Mouse (Mus musculus) midbrain, embryonic 14.5 days (tissue): ENCODE results near the gene Ispd. TPM values are rescaled to one million over a fixed set of nuclear protein-coding genes. Genes with fewer than 3 reads are reported as not detected.

Source experiments
- ATAC-seq: fragments of 200-750 bp; cut with Nextera tagmentation; 2 replicates; pipeline ENCODE4 v1.8.0; 2017; ENCODE audit warnings: moderate number of reproducible peaks, moderate library complexity; ENCODE audit not compliant: low FRiP score, low TSS enrichment
- DNase-seq: peaks from one replicate; pipeline ENCODE4 v3.0.0-alpha.2; 2015
- H3K27ac ChIP-seq: fragments of 300-500 bp; sonication (generic); replicated peaks from 2 replicates; pipeline ENCODE4 v1.5.1; 2014; ENCODE audit warnings: mild to moderate bottlenecking, low read depth, low read length, moderate library complexity
- H3K27me3 ChIP-seq: fragments of 300-500 bp; sonication (generic); 2 replicates; pipeline ENCODE4 v1.6.1; 2014; ENCODE audit warnings: low read length, control low read depth, mixed read lengths; ENCODE audit not compliant: control insufficient read depth, insufficient read depth
- H3K36me3 ChIP-seq: fragments of 300-500 bp; sonication (generic); 2 replicates; pipeline ENCODE4 v1.6.1; 2014; ENCODE audit warnings: low read length, control low read depth; ENCODE audit not compliant: control insufficient read depth, insufficient read depth
- H3K4me1 ChIP-seq: fragments of 300-500 bp; sonication (generic); 2 replicates; pipeline ENCODE4 v1.6.1; 2014; ENCODE audit warnings: mild to moderate bottlenecking, antibody characterized with exemption, low read length, control low read depth; ENCODE audit not compliant: control insufficient read depth, insufficient read depth
- H3K4me2 ChIP-seq: fragments of 300-500 bp; sonication (generic); 2 replicates; pipeline ENCODE4 v1.6.1; 2014; ENCODE audit warnings: mild to moderate bottlenecking, low read length, moderate library complexity
- H3K4me3 ChIP-seq: fragments of 300-500 bp; sonication (generic); replicated peaks from 2 replicates; pipeline ENCODE4 v1.5.1; 2014; ENCODE audit warnings: low read depth, low read length
- H3K9ac ChIP-seq: fragments of 300-500 bp; sonication (generic); replicated peaks from 2 replicates; pipeline ENCODE4 v1.6.1; 2014; ENCODE audit warnings: mild to moderate bottlenecking, low read length, moderate library complexity
- H3K9me3 ChIP-seq: fragments of 300-500 bp; sonication (generic); 2 replicates; pipeline ENCODE4 v1.6.1; 2016; ENCODE audit warnings: low read length, control low read depth, mixed read lengths; ENCODE audit not compliant: control insufficient read depth
- WGBS: fragments of 180-500 bp; shearing (Covaris S2); extraction: QIAGEN DNeasy Blood & Tissue Kit; methylation state at CpG from one replicate; pipeline ENCODE4 v1.1.7; 2014; 5-methylcytosine and 5-hydroxymethylcytosine counted together
- polyA plus RNA-seq: library from polyadenylated mRNA; unstranded; fragments of >200 nt; fragmentation: Nextera tagmentation; extraction: Ambion mirVana; gene quantifications from 2 replicates; pipeline ENCODE4 v1.2.1, GENCODE M21; 2014

Gene Ispd
- polyA plus RNA-seq, 1 experiment from 2014 or later = 13.1 TPM

DNA sequence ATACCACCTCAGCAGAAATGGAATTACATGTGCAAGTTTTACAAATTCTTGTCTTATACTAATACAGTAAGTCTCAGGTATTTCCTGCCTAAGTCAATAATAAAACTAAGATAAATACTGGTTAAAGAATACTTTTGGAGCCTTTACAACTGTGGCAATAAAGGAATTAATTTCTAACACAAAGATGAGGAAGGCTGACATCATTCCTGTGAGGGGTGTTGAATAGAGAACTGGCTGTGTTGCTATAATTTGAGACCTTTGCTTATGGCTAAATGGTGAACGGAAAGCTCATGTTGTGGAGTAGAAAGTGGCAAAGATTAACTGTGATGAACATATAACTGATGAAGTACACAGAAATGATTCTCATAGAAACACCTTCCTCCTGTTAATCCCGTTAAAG, 149.7 kb downstream of the Ispd start:
- Histone ChIP-seq H3K4me1 (no peaks in the 10 kb centered on the region), H3K9me3 (no peaks in the 10 kb centered on the region), H3K4me3 (no peak overlapping the region), H3K4me2 (no peak overlapping the region), H3K9ac (no peak overlapping the region), H3K36me3 (no peaks in the 10 kb centered on the region), H3K27ac (no peak overlapping the region), H3K27me3 (no peaks in the 10 kb centered on the region)
- 51% methylated on average over 2 of the region's 2 CpGs for WGBS
- ATAC-seq (no peak), DNase-seq (no peak)

DNA sequence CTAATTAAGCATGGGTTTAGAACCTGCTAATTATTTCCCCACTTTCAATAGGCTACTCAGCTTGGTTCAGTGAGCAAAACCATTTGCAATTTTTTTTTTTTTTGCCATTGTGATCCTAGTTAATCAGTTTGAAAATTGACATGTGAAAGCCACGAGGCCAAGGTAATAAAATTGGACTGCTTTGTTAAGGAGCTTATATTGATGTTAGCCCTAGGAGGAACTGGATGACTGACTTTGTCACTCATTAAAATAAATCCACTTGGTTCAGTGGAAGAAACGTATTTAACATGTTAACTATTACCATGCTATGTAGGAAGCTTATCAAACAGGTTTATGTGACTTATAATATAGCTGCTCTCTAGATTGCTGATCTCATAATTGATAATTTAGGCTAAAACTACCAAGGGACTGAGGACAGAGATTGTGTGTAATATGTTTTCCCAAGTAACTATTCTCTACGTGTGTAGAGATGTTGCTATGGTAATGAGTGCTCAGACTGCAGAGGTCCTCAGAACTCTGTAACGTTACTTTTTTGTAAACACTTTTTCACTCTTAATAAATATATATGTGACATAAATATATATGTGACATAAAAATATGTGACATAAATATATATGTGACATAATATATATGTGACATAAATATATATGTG, 150.3 kb downstream of the Ispd start:
- Histone ChIP-seq H3K4me2 (no peak overlapping the region), H3K27me3 (no peaks in the 10 kb centered on the region), H3K9me3 (no peaks in the 10 kb centered on the region), H3K4me1 (no peaks in the 10 kb centered on the region), H3K4me3 (no peak overlapping the region), H3K36me3 (no peaks in the 10 kb centered on the region), H3K27ac (no peak overlapping the region), H3K9ac (no peak overlapping the region)
- ATAC-seq (no peak), DNase-seq (peak; percentile 25)
- WGBS = 49% methylated on average over 4 of the region's 4 CpGs

DNA sequence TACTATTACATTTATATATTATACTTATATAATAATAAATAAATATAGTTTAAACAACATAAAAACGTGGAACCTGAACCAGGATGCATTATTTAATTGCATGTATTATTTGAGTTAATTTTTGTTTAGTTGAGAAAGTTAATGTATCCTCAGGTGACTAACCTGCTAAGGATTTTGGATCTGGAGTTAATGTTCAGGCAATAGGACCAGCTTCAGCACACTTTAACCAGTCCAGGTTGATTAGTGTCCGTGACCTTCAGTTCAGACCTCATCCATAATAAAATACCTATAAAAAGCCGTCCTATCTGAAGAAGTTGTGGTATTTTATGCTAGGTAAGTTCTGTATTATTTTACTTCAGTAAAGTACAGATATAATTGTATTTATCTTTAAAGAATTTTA, 151.3 kb downstream of the Ispd start:
- Histone ChIP-seq H3K27me3 (no peaks in the 10 kb centered on the region), H3K36me3 (no peaks in the 10 kb centered on the region), H3K27ac (no peak overlapping the region), H3K9me3 (no peaks in the 10 kb centered on the region), H3K9ac (no peak overlapping the region), H3K4me3 (no peak overlapping the region), H3K4me1 (no peaks in the 10 kb centered on the region), H3K4me2 (no peak overlapping the region)
- 85% methylated on average over 3 of the region's 3 CpGs for WGBS
- no peak for DNase-seq
- no peak for ATAC-seq

DNA sequence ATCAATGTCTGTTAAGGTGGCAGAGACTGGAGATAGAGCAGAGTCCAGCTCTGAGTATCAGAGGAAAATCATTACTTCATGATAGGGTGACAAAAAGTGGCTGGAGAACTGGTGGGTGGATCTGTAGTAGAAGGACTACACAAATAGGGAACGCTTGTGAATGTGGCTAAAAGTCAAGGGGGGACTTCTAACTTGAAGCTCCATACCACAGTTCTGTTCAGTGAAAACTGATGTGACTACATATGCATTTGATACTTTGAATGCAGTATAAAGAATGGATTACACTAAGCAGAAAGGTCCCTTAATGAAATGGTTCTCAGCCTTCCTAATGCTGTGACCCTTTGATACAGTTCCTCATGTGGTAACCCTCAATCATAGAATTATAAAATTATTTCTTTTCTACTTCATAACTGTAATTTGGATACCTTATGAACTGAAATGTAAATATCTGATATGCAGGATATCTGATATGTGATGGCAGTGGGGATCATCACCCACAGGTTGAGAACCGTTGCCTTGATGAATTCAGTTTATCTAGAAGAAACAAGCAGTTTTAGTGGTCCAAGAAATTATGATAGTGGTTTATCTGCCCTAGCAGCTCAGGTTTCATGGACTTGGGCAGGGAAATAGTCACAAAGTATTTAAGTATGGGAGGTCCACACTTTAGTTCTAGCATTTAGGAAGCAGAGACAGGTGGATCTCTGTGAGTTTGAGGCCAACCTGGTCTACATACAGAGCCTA, 152.1 kb downstream of the Ispd start:
- Histone ChIP-seq H3K4me3 (no peak overlapping the region), H3K4me2 (no peak overlapping the region)
- ATAC-seq = no peak

DNA sequence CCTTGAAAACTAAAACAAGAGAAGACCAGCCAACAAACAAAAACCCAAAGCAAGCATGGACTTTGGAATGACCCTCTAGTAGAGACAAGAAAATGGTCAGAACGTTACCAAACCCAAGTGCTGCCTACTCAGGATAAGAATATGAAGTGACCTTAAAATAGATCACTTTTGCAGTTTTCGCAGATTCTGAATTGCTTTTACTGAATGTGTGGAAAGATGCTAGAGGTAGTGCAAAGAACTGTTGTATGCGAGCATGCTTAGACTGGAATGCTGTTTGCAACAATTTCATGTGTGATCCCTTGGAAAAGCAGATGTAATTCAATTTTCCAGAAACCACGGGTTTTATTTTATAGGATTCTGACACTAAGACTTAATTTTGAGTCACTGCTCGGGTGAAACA, 153.3 kb downstream of the Ispd start:
- H3K27me3 ChIP-seq = no peaks in the 10 kb centered on the region
- H3K27ac ChIP-seq = no peak overlapping the region
- H3K4me2 ChIP-seq = no peak overlapping the region
- no peaks in the 10 kb centered on the region for H3K9me3 ChIP-seq
- H3K9ac ChIP-seq = no peak overlapping the region
- H3K36me3 ChIP-seq = no peaks in the 10 kb centered on the region
- H3K4me3 ChIP-seq = no peak overlapping the region
- 92% methylated on average over 5 of the region's 5 CpGs for WGBS
- DNase-seq = no peak
- ATAC-seq = no peak
- H3K4me1 ChIP-seq = no peaks in the 10 kb centered on the region

More for the DNA sequence above, 152.1 kb downstream of the Ispd start:
- Histone ChIP-seq H3K9ac (no peak overlapping the region), H3K27me3 (no peaks in the 10 kb centered on the region), H3K27ac (no peak overlapping the region), H3K9me3 (no peaks in the 10 kb centered on the region), H3K4me1 (no peaks in the 10 kb centered on the region), H3K36me3 (no peaks in the 10 kb centered on the region)
- no peak for DNase-seq
- WGBS = 94% methylated on average over 2 of the region's 2 CpGs

DNA sequence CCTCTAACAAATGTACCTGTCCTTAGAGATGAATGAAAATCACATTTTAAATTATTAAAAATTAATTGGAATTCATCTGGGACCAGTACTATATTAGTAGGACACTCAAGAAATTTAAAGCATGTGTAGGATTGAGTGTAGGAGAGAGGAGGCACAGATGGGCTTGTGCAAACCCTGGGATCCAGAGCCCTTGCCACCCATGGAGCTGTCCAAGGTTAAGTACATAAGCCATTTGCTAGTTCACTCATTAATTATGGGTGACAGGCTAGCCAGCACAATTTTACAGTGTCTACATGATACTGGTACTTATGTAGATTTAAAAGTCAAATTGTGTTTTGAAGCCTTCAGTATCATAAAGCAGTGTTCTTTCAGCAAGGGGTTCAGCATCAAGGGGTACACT, 164.1 kb downstream of the Ispd start:
- Histone ChIP-seq H3K9me3 (no peaks in the 10 kb centered on the region), H3K4me3 (no peak overlapping the region), H3K4me1 (no peaks in the 10 kb centered on the region), H3K27ac (no peak overlapping the region), H3K27me3 (no peaks in the 10 kb centered on the region), H3K36me3 (no peaks in the 10 kb centered on the region), H3K4me2 (no peak overlapping the region), H3K9ac (no peak overlapping the region)
- DNase-seq (no peak), ATAC-seq (no peak)

DNA sequence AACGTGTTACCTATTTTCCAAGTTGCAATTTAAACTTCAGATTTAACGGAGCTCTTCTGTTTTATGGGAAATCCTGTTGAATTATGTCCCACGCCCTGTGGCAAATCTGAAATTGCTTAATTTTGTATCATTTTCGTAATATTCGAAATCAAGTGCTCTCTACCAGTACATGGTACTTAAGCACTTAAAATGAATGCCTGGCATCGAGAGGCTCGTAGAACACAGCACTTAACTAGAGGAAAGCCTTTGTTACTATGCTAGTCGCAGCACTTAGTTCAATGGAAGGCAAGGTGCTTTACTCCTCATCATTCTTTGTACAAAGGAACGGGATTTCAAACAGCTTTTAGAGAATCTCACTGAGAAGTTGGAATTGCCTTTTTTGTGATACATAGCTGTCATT, 168.2 kb downstream of the Ispd start:
- Histone ChIP-seq H3K36me3 (no peaks in the 10 kb centered on the region), H3K4me1 (no peaks in the 10 kb centered on the region), H3K4me2 (no peak overlapping the region), H3K9me3 (no peaks in the 10 kb centered on the region), H3K9ac (no peak overlapping the region), H3K27ac (no peak overlapping the region), H3K4me3 (no peak overlapping the region), H3K27me3 (no peaks in the 10 kb centered on the region)
- DNase-seq (no peak), ATAC-seq (no peak)
- 90% methylated on average over 9 of the region's 9 CpGs for WGBS

DNA sequence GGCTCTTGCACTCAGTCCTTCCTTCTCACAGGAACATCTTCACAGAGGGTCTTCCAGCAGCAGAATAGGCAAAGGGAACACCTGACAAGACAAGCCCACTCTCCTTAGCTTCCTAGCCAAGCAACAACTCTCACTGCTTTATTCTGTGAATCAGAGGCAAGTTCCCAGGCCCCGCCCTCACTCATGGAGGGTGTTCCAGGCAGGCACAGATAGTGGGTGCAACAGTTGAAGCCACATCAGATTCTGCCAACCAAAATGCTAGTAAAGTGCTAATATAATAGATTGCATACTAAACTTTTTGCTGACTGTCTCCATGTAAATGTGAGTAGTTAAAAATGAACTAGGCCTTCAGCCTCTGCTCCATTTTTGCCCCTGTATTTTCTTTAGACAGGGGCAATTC, 173.4 kb downstream of the Ispd start:
- H3K9me3 ChIP-seq = no peaks in the 10 kb centered on the region
- no peak overlapping the region for H3K4me2 ChIP-seq
- no peak for DNase-seq
- no peak overlapping the region for H3K9ac ChIP-seq
- no peak overlapping the region for H3K27ac ChIP-seq
- no peaks in the 10 kb centered on the region for H3K27me3 ChIP-seq
- WGBS = 93% methylated on average over 1 of the region's 1 CpGs
- no peaks in the 10 kb centered on the region for H3K4me1 ChIP-seq
- no peak overlapping the region for H3K4me3 ChIP-seq
- no peak for ATAC-seq
- no peaks in the 10 kb centered on the region for H3K36me3 ChIP-seq

DNA sequence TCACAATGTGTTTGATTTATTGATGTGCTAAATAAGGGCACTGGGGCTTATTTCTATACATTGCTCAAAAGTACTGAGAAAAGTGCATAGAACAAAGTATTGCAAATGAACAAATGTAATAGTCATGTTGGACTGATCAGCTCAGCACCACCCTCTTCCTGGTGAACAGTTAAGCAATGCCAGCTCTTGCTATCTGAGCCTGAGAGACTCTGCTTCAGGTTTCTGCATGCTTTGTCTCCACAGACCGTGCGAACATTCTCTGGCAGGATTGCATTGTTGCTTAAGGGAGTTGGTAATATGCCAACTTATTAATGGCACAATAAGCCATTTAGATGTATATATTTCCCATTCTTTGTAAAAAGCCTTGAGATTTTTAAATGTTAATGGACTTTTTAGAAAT, 182.9 kb downstream of the Ispd start:
- Histone ChIP-seq H3K36me3 (no peaks in the 10 kb centered on the region), H3K9me3 (no peaks in the 10 kb centered on the region), H3K4me1 (no peaks in the 10 kb centered on the region), H3K4me2 (no peak overlapping the region), H3K27ac (no peak overlapping the region), H3K9ac (no peak overlapping the region), H3K27me3 (no peaks in the 10 kb centered on the region), H3K4me3 (no peak overlapping the region)
- ATAC-seq (no peak), DNase-seq (peak; percentile 23)
- 52% methylated on average over 2 of the region's 2 CpGs for WGBS
